Comparison of ENCODE assay signal across 27 mouse cellular contexts in genomic region chr11:44688542-44688941, GRCm38 (mm10).
"Had no signal": no experiment of that assay in that cellular context is flagged by ENCODE, and none has a peak within 500 bp of the region (broad histone marks: within the 10 kb centered on the region; RNA-seq: fewer than 3 reads in every experiment).

No protein-coding gene starts in this region.

- DNase-seq: gastrocnemius, postnatal 14 days; gastrocnemius, postnatal 36 days; heart, postnatal 14 days; heart, postnatal 36 days; kidney, adult 11 months; kidney, adult 2 months; kidney, adult 9 months; kidney, postnatal 14 days; kidney, postnatal 36 days; layer of hippocampus, adult 9-11 months; layer of hippocampus, postnatal 36 days; left cerebral cortex, postnatal 4 days; liver; liver, embryonic 13.5 days; liver, postnatal 0 days had no signal

- H3K27ac ChIP-seq: heart, embryonic 10.5 days; heart, embryonic 13.5 days; heart, embryonic 15.5 days; hindbrain, embryonic 13.5 days; hindbrain, embryonic 15.5 days; hindbrain, postnatal 0 days; kidney, postnatal 0 days; limb, embryonic 12.5 days; liver, embryonic 13.5 days; liver, embryonic 15.5 days had no signal

- H3K9ac ChIP-seq: heart, embryonic 13.5 days; heart, embryonic 15.5 days; hindbrain, embryonic 13.5 days; hindbrain, embryonic 15.5 days; kidney, embryonic 15.5 days; limb, embryonic 12.5 days; liver, embryonic 13.5 days; liver, embryonic 15.5 days; liver, postnatal 0 days had no signal

- H3K27me3 ChIP-seq: heart, embryonic 13.5 days; heart, embryonic 15.5 days; hindbrain, embryonic 13.5 days; hindbrain, embryonic 15.5 days; kidney, embryonic 15.5 days; limb, embryonic 12.5 days; liver, embryonic 13.5 days; liver, embryonic 15.5 days had no signal

- H3K36me3 ChIP-seq: heart, embryonic 10.5 days; heart, embryonic 13.5 days; heart, embryonic 15.5 days; hindbrain, embryonic 13.5 days; hindbrain, embryonic 15.5 days; kidney, embryonic 15.5 days; limb, embryonic 12.5 days; liver, embryonic 13.5 days; liver, embryonic 15.5 days had no signal

- ATAC-seq: hindbrain, postnatal 0 days; intestine, embryonic 16.5 days; liver, postnatal 0 days had no signal

- H3K4me2 ChIP-seq: heart, embryonic 13.5 days; heart, embryonic 15.5 days; hindbrain, embryonic 13.5 days; hindbrain, embryonic 15.5 days; kidney, embryonic 15.5 days; limb, embryonic 12.5 days; liver, embryonic 11.5 days; liver, embryonic 13.5 days; liver, embryonic 15.5 days had no signal

- H3K4me3 ChIP-seq: heart, embryonic 10.5 days; heart, embryonic 13.5 days; heart, embryonic 15.5 days; hindbrain, embryonic 13.5 days; hindbrain, embryonic 15.5 days; kidney, embryonic 15.5 days; limb, embryonic 12.5 days; liver, embryonic 13.5 days; liver, embryonic 15.5 days had no signal

- H3K9me3 ChIP-seq: heart, embryonic 10.5 days; heart, embryonic 13.5 days; heart, embryonic 15.5 days; hindbrain, embryonic 13.5 days; hindbrain, embryonic 15.5 days; kidney, embryonic 15.5 days; limb, embryonic 12.5 days; liver, embryonic 13.5 days; liver, embryonic 15.5 days had no signal

- H3K4me1 ChIP-seq: liver, embryonic 13.5 days; liver, embryonic 15.5 days had no signal
